ENCODE assay signal across 24 mouse cellular contexts in genomic region chr2:20909404-20909803, GRCm38 (mm10). TPM values are rescaled to one million over a fixed set of nuclear protein-coding genes. Genes with fewer than 3 reads are reported as not detected.
DNase-seq lines count a peak whose midpoint lies in the region; ATAC-seq and TF ChIP-seq lines count a peak whose summit lies in the region.
"Had no signal": no experiment of that assay in that cellular context is flagged by ENCODE, and none has a peak within 500 bp of the region (broad histone marks: within the 10 kb centered on the region; RNA-seq: fewer than 3 reads in every experiment).

No protein-coding gene starts in this region.

- peaks cover 8% of the 10 kb centered on the region; the same call in 1 of the 2 replicates for H3K79me2 ChIP-seq in liver, adult 2 months (ENCODE audit: control insufficient read depth, insufficient read depth, low read length)

- peaks cover 7% of the 10 kb centered on the region; the same call in 1 of the 2 replicates for H3K4me1 ChIP-seq in liver, adult 2 months (ENCODE audit: control insufficient read depth, insufficient read depth, low read length)
- H3K4me1 ChIP-seq in liver, embryonic 12.5 days = no peaks in the 10 kb centered on the region
- H3K4me1 ChIP-seq in heart, embryonic 13.5 days = peaks cover 60% of the 10 kb centered on the region
- H3K4me1 ChIP-seq: embryonic facial prominence, embryonic 13.5 days; forebrain, embryonic 12.5 days; hindbrain, embryonic 13.5 days; limb, embryonic 15.5 days; midbrain, embryonic 12.5 days had no signal

- no peaks in the 10 kb centered on the region for H3K27me3 ChIP-seq in liver, adult 2 months (ENCODE audit: control insufficient read depth, insufficient read depth, low read length)
- H3K27me3 ChIP-seq in liver, embryonic 12.5 days (replicated peaks) = no peaks in the 10 kb centered on the region
- no peaks in the 10 kb centered on the region for H3K27me3 ChIP-seq in heart, embryonic 13.5 days (replicated peaks)
- H3K27me3 ChIP-seq: embryonic facial prominence, embryonic 13.5 days; forebrain, embryonic 12.5 days; hindbrain, embryonic 13.5 days; limb, embryonic 15.5 days; midbrain, embryonic 12.5 days had no signal

- no peak overlapping the region for H3K27ac ChIP-seq in liver, adult 2 months (replicated peaks; ENCODE audit: insufficient read depth, low read depth, low read length)
- no peak overlapping the region for H3K27ac ChIP-seq in liver, embryonic 12.5 days
- peak overlapping the region; percentile 85 for H3K27ac ChIP-seq in heart, embryonic 13.5 days (replicated peaks)
- H3K27ac ChIP-seq: embryonic facial prominence, embryonic 13.5 days; forebrain, embryonic 12.5 days; hindbrain, embryonic 13.5 days; limb, embryonic 15.5 days; midbrain, embryonic 12.5 days; stomach, postnatal 0 days had no signal

- H3K4me3 ChIP-seq in liver, adult 2 months (ENCODE audit: insufficient read depth, low read depth, low read length) = no peak overlapping the region
- no peak overlapping the region for H3K4me3 ChIP-seq in liver, embryonic 12.5 days
- no peak overlapping the region for H3K4me3 ChIP-seq in heart, embryonic 13.5 days
- H3K4me3 ChIP-seq: embryonic facial prominence, embryonic 13.5 days; erythroblast, embryonic 14.5 days; forebrain, embryonic 12.5 days; hindbrain, embryonic 13.5 days; limb, embryonic 15.5 days; midbrain, embryonic 12.5 days had no signal

- 24% methylated on average over 7 of the region's 7 CpGs for WGBS in liver, adult 2 months
- 66% methylated on average over 7 of the region's 7 CpGs for WGBS in liver, embryonic 12.5 days (ENCODE audit: insufficient replicate concordance)
- 20% methylated on average over 7 of the region's 7 CpGs for WGBS in heart, embryonic 13.5 days

- TF ChIP-seq POLR2A in liver, adult 2 months (IDR thresholded peaks at IDR 0.05; ENCODE audit: extremely low read depth, insufficient read depth, low read length) = no peak

- H3K36me3 ChIP-seq in liver, adult 2 months (ENCODE audit: control insufficient read depth, insufficient read depth, low read length) = peaks cover 5% of the 10 kb centered on the region; the same call in 1 of the 2 replicates
- peaks cover 35% of the 10 kb centered on the region for H3K36me3 ChIP-seq in liver, embryonic 12.5 days
- peaks cover 26% of the 10 kb centered on the region for H3K36me3 ChIP-seq in heart, embryonic 13.5 days
- H3K36me3 ChIP-seq: limb, embryonic 15.5 days had no signal

- no peak for TF ChIP-seq CTCF in liver, adult 2 months (IDR thresholded peaks at IDR 0.05; ENCODE audit: low read depth, low read length)

- no peak overlapping the region for H3K9ac ChIP-seq in liver, adult 2 months (ENCODE audit: low read depth, low read length)
- no peak overlapping the region for H3K9ac ChIP-seq in liver, embryonic 12.5 days
- H3K9ac ChIP-seq in heart, embryonic 13.5 days = 0 out of 2 replicates have a peak overlapping the region, but pooled peaks have one; percentile 68
- H3K9ac ChIP-seq: embryonic facial prominence, embryonic 13.5 days; forebrain, embryonic 12.5 days; hindbrain, embryonic 13.5 days; limb, embryonic 15.5 days; midbrain, embryonic 12.5 days had no signal

- no peaks in the 10 kb centered on the region for H3K9me3 ChIP-seq in liver, embryonic 12.5 days (replicated peaks)
- H3K9me3 ChIP-seq in heart, embryonic 13.5 days = no peaks in the 10 kb centered on the region
- H3K9me3 ChIP-seq: embryonic facial prominence, embryonic 13.5 days; forebrain, embryonic 12.5 days; hindbrain, embryonic 13.5 days; limb, embryonic 15.5 days; midbrain, embryonic 12.5 days had no signal

- no peak for ATAC-seq in liver, embryonic 12.5 days
- ATAC-seq in heart, embryonic 13.5 days (ENCODE audit: extremely low read depth, insufficient number of reproducible peaks, low FRiP score, low TSS enrichment) = peak; percentile 74; the same call in 1 of the 2 replicates
- ATAC-seq: CD4-positive, CD25-positive, alpha-beta regulatory T cell, adult 4 months had no signal

- peak; percentile 38 for DNase-seq in adrenal gland, adult 2 months
- no peak for DNase-seq in adrenal gland, adult 8-10 months
- peak; percentile 44 for DNase-seq in liver, adult 2 months (ENCODE audit: extremely low read depth, low read depth, low spot score)
- DNase-seq in heart, postnatal 4 days = peak; percentile 44
- no peak for DNase-seq in left cerebral cortex, adult 11 months (ENCODE audit: low spot score)
- DNase-seq in retina, postnatal 1 day = no peak
- DNase-seq: cerebellum, adult 18-20 months; cerebellum, postnatal 25 days; embryo, embryonic 11 days; kidney, adult 8-10 months; kidney, postnatal 10 days; lung, postnatal 10 days; thymus, adult 2 months; thymus, postnatal 4 days had no signal

- H3K4me2 ChIP-seq in liver, embryonic 12.5 days = no peak overlapping the region
- H3K4me2 ChIP-seq in heart, embryonic 13.5 days = peak overlapping the region; percentile 50
- H3K4me2 ChIP-seq: embryonic facial prominence, embryonic 13.5 days; forebrain, embryonic 12.5 days; hindbrain, embryonic 13.5 days; limb, embryonic 15.5 days; midbrain, embryonic 12.5 days had no signal

RNA-seq across cellular contexts. Expression of gene Arhgap21, which starts 59.3 kb away (rescaled TPM):
- total RNA-seq in adrenal gland, adult 2 months (2021) = 10 to 100 TPM; 59.7 to 68.8 TPM
- polyA plus RNA-seq in adrenal gland, adult 2 months (2012; rRNA removed) = 9.5 and 12.9 TPM in 2 replicates
- total RNA-seq in adrenal gland, adult 8-10 months (2022) = 10 to 100 TPM; 68.7 to 89.1 (median 80.5) TPM
- 19.2 and 25.7 TPM in 2 replicates for total RNA-seq in liver, adult 2 months (2014; rRNA removed)
- 6.0 and 7.2 TPM in 2 replicates for polyA plus RNA-seq in liver, adult 2 months (2012; rRNA removed)
- 10.9 and 12.4 TPM in 2 replicates for polyA plus RNA-seq in liver, embryonic 12.5 days (2016; fragmentation: Nextera tagmentation; extraction: Ambion mirVana)
- 11.7 and 11.8 TPM in 2 replicates for polyA plus RNA-seq in heart, embryonic 13.5 days (2015; fragmentation: Nextera tagmentation; extraction: Ambion mirVana)
- 100 to 1,000 TPM; 138 to 140 TPM for total RNA-seq in heart, postnatal 4 days (2021)

Comparison
In these comparisons a context has a peak if more than half of its experiments do, and no peak if none do; other contexts are left out.
1. DNase-seq: peak in adrenal gland, adult 2 months (single experiment), liver, adult 2 months (single experiment) and heart, postnatal 4 days (single experiment); none in adrenal gland, adult 8-10 months (single experiment), left cerebral cortex, adult 11 months (single experiment) and retina, postnatal 1 day (single experiment).